Mouse (Mus musculus) common myeloid progenitor, adult 5-6 weeks (primary cell): Measurements from ENCODE around the gene Olfr606. TPM values are rescaled to one million over a fixed set of nuclear protein-coding genes. Genes with fewer than 3 reads are reported as not detected.
"Not testable (repeated sequence)": the region's sequence is repeated elsewhere in the genome, so short reads cannot be mapped to it uniquely, and the experiment has no call there.

Experiments
- ATAC-seq: replicated peaks from 2 replicates; pipeline ENCODE4 v1.8.0; 2016; ENCODE audit warnings: low read depth, mild to moderate bottlenecking, moderate TSS enrichment, inconsistent platforms; ENCODE audit not compliant: poor library complexity, severe bottlenecking
- total RNA-seq: library from RNA; stranded (forward); fragments of 200-1000, 187-1606 nt; gene quantifications from 2 replicates; pipeline ENCODE4 v1.2.3, GENCODE M21; 2017

Olfr606 gene
- not detected in 2 replicates for total RNA-seq

DNA sequence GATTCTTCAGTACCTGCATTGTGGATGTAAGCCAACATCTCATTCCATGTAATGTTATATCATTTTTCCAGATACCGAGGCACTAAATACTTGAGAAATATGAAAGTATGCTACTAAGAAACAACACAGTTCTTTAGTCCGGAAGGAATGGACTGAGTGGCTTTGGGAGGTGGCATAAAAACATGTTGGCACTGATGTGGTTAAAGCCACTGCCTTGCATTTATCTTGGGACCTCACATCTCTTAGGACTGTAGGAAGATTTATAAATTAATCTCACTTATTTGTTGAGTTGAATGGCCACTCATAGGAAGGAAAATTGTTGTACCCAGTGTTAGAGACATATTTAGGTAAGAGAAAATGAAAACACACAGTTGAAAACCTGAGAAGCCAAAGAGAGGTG lies at the start of gene Olfr606:
TSS of gene Olfr606 (plus strand) at position 301 of the 400 bp plus-strand sequence.
- no peak for ATAC-seq

GRCm38 (mm10) chr7:103406521-103407055 lies 42.3 kb upstream of the Olfr606 start:
- not testable (repeated sequence) for ATAC-seq

- not testable (repeated sequence) for ATAC-seq
Measured at GRCm38 (mm10) chr7:103414772-103415171, 34.1 kb upstream of the Olfr606 start, which contains the start of gene Usp17lc. TSS of gene Usp17lc (plus strand) at chr7:103415072.

DNA sequence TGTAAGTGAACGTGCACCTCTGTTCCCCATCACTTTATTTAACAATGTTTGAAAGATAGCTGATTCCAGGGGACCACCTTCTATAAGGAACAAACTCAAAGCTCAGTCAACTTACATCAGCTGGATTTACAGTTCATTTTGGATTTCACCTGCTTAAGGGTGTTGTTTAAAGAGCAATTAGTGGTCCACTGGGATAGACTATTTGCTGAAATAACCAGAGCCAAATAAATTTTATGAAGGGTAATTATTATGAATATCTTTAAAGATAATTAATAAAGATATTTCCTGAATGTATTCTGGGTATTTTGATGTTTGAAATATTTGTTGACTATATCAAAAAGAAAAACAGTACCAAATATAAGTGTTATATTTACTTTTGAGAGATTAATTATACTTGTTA lies 3.5 kb upstream of the Olfr606 start, which contains the start of gene Olfr605:
TSS of gene Olfr605 (minus strand) at position 101 of the 400 bp plus-strand sequence.
- ATAC-seq: no peak

DNA sequence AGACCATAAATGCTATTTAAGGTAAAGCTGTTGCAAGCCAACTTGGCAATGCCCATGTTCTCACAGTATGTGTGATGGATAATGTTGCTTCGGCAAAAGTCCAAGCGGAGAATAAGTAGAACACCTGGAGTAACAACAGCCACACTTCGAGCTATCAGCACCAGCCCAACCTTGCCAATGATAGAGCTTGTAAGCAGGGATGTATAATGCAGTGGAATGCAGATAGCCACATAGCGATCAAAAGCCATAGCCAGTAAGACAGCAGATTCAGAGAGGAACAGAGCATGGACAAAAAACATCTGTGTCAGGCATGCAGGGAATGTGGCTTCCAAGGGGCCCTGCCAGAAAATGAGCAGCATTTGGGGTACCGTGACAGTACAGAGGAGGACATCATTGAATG lies 11.7 kb downstream of the Olfr606 start:
- no peak for ATAC-seq

GRCm38 (mm10) chr7:103469577-103469976 lies 20.7 kb downstream of the Olfr606 start, which contains the start of gene Olfr608:
TSS of gene Olfr608 (plus strand) at chr7:103469877.
- no peak for ATAC-seq

- not testable (repeated sequence) for ATAC-seq
Measured at GRCm38 (mm10) chr7:103477106-103477505, 28.3 kb downstream of the Olfr606 start.

DNA sequence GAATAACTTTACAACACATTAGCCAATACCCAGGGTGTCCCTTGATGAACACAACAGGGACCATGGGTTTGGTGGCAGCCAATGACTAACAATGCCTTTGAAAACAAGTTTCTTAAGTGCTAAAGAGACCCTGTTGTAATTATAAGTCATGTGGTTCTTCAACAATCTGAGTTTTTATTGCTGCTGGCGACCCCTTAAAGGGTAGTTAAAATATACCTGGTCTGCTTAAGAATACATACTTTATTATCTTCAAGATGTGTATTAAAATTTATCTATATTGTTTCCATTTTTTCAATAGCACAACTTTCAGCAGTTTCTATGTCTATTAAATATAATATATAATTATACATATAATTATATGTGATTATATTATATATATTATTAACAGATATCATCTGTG lies 49.1 kb downstream of the Olfr606 start, which contains the start of gene Olfr609:
TSS of gene Olfr609 (minus strand) at position 101 of the 400 bp plus-strand sequence.
- ATAC-seq: no peak

Other genes with a start within 250 kb of the Olfr606 start
- gene Olfr593, start 237.2 kb upstream of the Olfr606 start, total RNA-seq: not detected in 2 replicates
- not detected in 2 replicates for gene Olfr594, start 232.1 kb upstream of the Olfr606 start, total RNA-seq
- gene Usp17ld, start 196.5 kb upstream of the Olfr606 start, total RNA-seq: not detected in 2 replicates
- not detected in 2 replicates for gene Olfr596, start 143.4 kb upstream of the Olfr606 start, total RNA-seq
- gene Olfr597, start 132.7 kb upstream of the Olfr606 start, total RNA-seq: not detected in 2 replicates
- gene Olfr598, start 125.5 kb upstream of the Olfr606 start, total RNA-seq: not detected in 2 replicates
- gene Olfr599, start 113.1 kb upstream of the Olfr606 start, total RNA-seq: not detected in 2 replicates
- not detected in 2 replicates for gene Olfr600, start 99.4 kb upstream of the Olfr606 start, total RNA-seq
- not detected in 2 replicates for gene Olfr601, start 86.4 kb upstream of the Olfr606 start, total RNA-seq
- gene Olfr603, start 62.9 kb upstream of the Olfr606 start, total RNA-seq: not detected in 2 replicates
- not detected in 2 replicates for gene Usp17lc, start 34.0 kb upstream of the Olfr606 start, total RNA-seq
- gene Olfr605, start 3.6 kb upstream of the Olfr606 start, total RNA-seq: not detected in 2 replicates
- not detected in 2 replicates for gene Olfr607, start 15.1 kb downstream of the Olfr606 start, total RNA-seq
- not detected in 2 replicates for gene Olfr608, start 20.8 kb downstream of the Olfr606 start, total RNA-seq
- gene Olfr609, start 49.0 kb downstream of the Olfr606 start, total RNA-seq: not detected in 2 replicates
- gene Olfr610, start 63.1 kb downstream of the Olfr606 start, total RNA-seq: not detected in 2 replicates
- not detected in 2 replicates for gene Olfr611, start 71.8 kb downstream of the Olfr606 start, total RNA-seq
- gene Olfr612, start 93.7 kb downstream of the Olfr606 start, total RNA-seq: not detected in 2 replicates
- gene Olfr613, start 99.0 kb downstream of the Olfr606 start, total RNA-seq: not detected in 2 replicates
- gene Olfr615, start 107.0 kb downstream of the Olfr606 start, total RNA-seq: not detected in 2 replicates
- not detected in 2 replicates for gene Olfr616, start 120.1 kb downstream of the Olfr606 start, total RNA-seq
- not detected in 2 replicates for gene Olfr617, start 124.0 kb downstream of the Olfr606 start, total RNA-seq
- not detected in 2 replicates for gene Olfr618, start 141.1 kb downstream of the Olfr606 start, total RNA-seq
- gene Olfr619, start 151.5 kb downstream of the Olfr606 start, total RNA-seq: not detected in 2 replicates
- gene Olfr620, start 163.5 kb downstream of the Olfr606 start, total RNA-seq: not detected in 2 replicates
- not detected in 2 replicates for gene Olfr622, start 193.7 kb downstream of the Olfr606 start, total RNA-seq
- gene Olfr623, start 214.7 kb downstream of the Olfr606 start, total RNA-seq: not detected in 2 replicates
- gene Olfr624, start 222.1 kb downstream of the Olfr606 start, total RNA-seq: under 0.01 TPM in 1 of 2 replicates, not detected in the other
- not detected in 2 replicates for gene Olfr625-ps1, start 233.7 kb downstream of the Olfr606 start, total RNA-seq